Mouse (Mus musculus) C2C12 (cell line): ENCODE measurements around the gene Pls3.

Experiments used
- CTCF ChIP-seq: IDR thresholded peaks from one replicate; pipeline ENCODE4 v1.5.1; 2011; ENCODE audit not compliant: control insufficient read depth, insufficient read depth, insufficient read length
- USF1 ChIP-seq: IDR thresholded peaks from one replicate; pipeline ENCODE4 v1.6.1; 2011; ENCODE audit warnings: low read depth, mild to moderate bottlenecking, control low read depth, moderate library complexity

GRCm38 (mm10) chrX:75854294-75854693, 20.7 kb downstream of the Pls3 start:
- TF ChIP-seq CTCF: no peak
- TF ChIP-seq USF1: no peak
